Mouse (Mus musculus) heart, embryonic 14.5 days (tissue): ENCODE data around the gene Npl. TPM values are rescaled to one million over a fixed set of nuclear protein-coding genes. Genes with fewer than 3 reads are reported as not detected.

Experiments used
- ATAC-seq: fragments of 200-750 bp; cut with Nextera tagmentation; 2 replicates; pipeline ENCODE4 v1.8.0; 2017; ENCODE audit warnings: low read depth, moderate TSS enrichment; ENCODE audit not compliant: insufficient number of reproducible peaks, insufficient read depth, low FRiP score
- H3K27ac ChIP-seq, 2 experiments: fragments of 200-500 bp in 1 of 2; fragments of 300-500 bp in 1 of 2; sonication (generic) in 1 of 2; replicated peaks in 1 of 2; 2 replicates each; pipeline ENCODE4 v1.5.1; 2012 to 2014; ENCODE audit warnings: low read depth in 2 of 2, low read length in 2 of 2, control low read depth in 1 of 2, mild to moderate bottlenecking in 1 of 2, mixed read lengths in 1 of 2; ENCODE audit not compliant: control insufficient read depth in 1 of 2, insufficient read depth in 1 of 2
- H3K27me3 ChIP-seq: fragments of 300-500 bp; sonication (generic); 2 replicates; pipeline ENCODE4 v1.6.1; 2014; ENCODE audit warnings: mild to moderate bottlenecking, low read length, control low read depth; ENCODE audit not compliant: control insufficient read depth, insufficient read depth
- H3K36me3 ChIP-seq: fragments of 300-500 bp; sonication (generic); 2 replicates; pipeline ENCODE4 v1.6.1; 2014; ENCODE audit warnings: mild to moderate bottlenecking, control low read depth, low read length, mixed read lengths; ENCODE audit not compliant: control insufficient read depth, insufficient read depth
- H3K4me1 ChIP-seq, 2 experiments: fragments of 200-500 bp in 1 of 2; fragments of 300-500 bp in 1 of 2; sonication (generic) in 1 of 2; 2 replicates each; pipeline ENCODE4 v1.6.1; 2012 to 2014; ENCODE audit warnings: low read length in 2 of 2, control low read depth in 1 of 2, mixed read lengths in 1 of 2; ENCODE audit not compliant: control insufficient read depth in 2 of 2, insufficient read depth in 2 of 2
- H3K4me2 ChIP-seq: fragments of 300-500 bp; sonication (generic); 2 replicates; pipeline ENCODE4 v1.6.1; 2014; ENCODE audit warnings: mild to moderate bottlenecking, low read length
- H3K4me3 ChIP-seq, 2 experiments: fragments of 200-500 bp in 1 of 2; fragments of 300-500 bp in 1 of 2; sonication (generic) in 1 of 2; 2 replicates each; pipeline ENCODE4 v1.5.1; 2012 to 2014; ENCODE audit warnings: low read length in 2 of 2, mild to moderate bottlenecking in 2 of 2, control low read depth in 1 of 2, low read depth in 1 of 2, moderate library complexity in 1 of 2; ENCODE audit not compliant: control insufficient read depth in 1 of 2, insufficient read depth in 1 of 2
- H3K9ac ChIP-seq: fragments of 300-500 bp; sonication (generic); 2 replicates; pipeline ENCODE4 v1.6.1; 2014; ENCODE audit warnings: mild to moderate bottlenecking, low read length
- H3K9me3 ChIP-seq: fragments of 300-500 bp; sonication (generic); 2 replicates; pipeline ENCODE4 v1.6.1; 2016; ENCODE audit warnings: low read length, control low read depth; ENCODE audit not compliant: control insufficient read depth
- WGBS: fragments of 180-500 bp; shearing (Covaris S2); extraction: QIAGEN DNeasy Blood & Tissue Kit; methylation state at CpG from one replicate; pipeline ENCODE4 v1.1.7; 2014; 5-methylcytosine and 5-hydroxymethylcytosine counted together
- polyA plus RNA-seq: library from polyadenylated mRNA; unstranded; fragments of >200 nt; fragmentation: Nextera tagmentation; extraction: Ambion mirVana; gene quantifications from 2 replicates; pipeline ENCODE4 v1.2.1, GENCODE M21; 2014

Gene Npl
- polyA plus RNA-seq, 1 experiment from 2014 or later: 6.8 TPM

DNA sequence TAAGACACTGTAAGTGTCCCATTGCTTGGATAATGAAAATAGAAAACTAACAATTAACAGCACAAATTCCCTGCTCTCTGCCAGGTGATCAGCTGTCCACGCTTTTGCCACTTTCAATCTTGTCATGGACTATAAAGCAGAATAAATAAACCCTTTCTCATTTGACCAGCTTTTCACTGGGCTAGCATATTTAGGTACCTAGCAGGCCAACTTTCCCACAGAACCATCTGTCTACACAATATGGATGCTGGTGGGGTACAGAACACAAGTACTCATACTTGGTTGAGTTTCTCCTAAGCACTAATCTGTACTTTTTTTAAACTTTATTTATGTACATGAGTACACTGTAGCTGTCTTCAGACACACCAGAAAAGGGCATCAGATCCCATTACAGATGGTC lies 70.5 kb downstream of the Npl start:
- Histone ChIP-seq H3K4me1 (no peaks in the 10 kb centered on the region), H3K36me3 (peaks cover 84% of the 10 kb centered on the region), H3K27me3 (no peaks in the 10 kb centered on the region), H3K4me3 (no peak overlapping the region), H3K9me3 (no peaks in the 10 kb centered on the region), H3K27ac (no peak overlapping the region), H3K9ac (no peak overlapping the region), H3K4me2 (no peak overlapping the region)
- no peak for ATAC-seq
- WGBS: 93% methylated on average over 1 of the region's 1 CpGs

DNA sequence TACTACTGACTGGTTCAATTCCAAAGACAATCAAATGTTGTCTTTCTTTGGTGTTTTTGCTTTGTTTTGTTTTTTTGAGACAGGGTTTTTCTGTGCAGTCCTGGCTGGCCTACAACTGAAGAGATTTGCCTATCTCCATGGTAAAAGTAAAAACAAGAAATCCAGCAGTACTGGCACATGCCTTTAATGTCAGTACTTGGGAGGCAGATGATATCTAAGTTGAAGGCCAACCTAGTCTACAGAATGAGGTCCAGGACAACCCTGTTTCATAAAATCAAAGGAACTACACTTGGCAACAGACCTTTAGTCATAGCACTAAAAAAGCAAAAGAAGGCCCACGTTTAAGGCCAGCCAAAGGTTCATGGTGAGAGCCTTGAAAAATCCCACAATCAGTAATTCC lies 88.0 kb downstream of the Npl start:
- Histone ChIP-seq H3K4me3 (no peak overlapping the region), H3K4me2 (no peak overlapping the region), H3K9ac (no peak overlapping the region), H3K4me1 (no peaks in the 10 kb centered on the region), H3K27ac (no peak overlapping the region), H3K9me3 (no peaks in the 10 kb centered on the region), H3K27me3 (no peaks in the 10 kb centered on the region), H3K36me3 (peaks cover 99% of the 10 kb centered on the region)
- ATAC-seq: no peak
- 80% methylated on average over 1 of the region's 1 CpGs for WGBS

- H3K9ac ChIP-seq: no peak overlapping the region
- H3K36me3 ChIP-seq: peaks cover 84% of the 10 kb centered on the region
- no peak overlapping the region for H3K4me2 ChIP-seq
- H3K27ac ChIP-seq: no peak overlapping the region
- no peak overlapping the region for H3K4me3 ChIP-seq
- 88% methylated on average over 5 of the region's 5 CpGs for WGBS
- H3K9me3 ChIP-seq: no peaks in the 10 kb centered on the region
- no peaks in the 10 kb centered on the region for H3K4me1 ChIP-seq
- ATAC-seq: no peak
- H3K27me3 ChIP-seq: no peaks in the 10 kb centered on the region
Measured at GRCm38 (mm10) chr1:153456137-153456536, 93.7 kb downstream of the Npl start.

DNA sequence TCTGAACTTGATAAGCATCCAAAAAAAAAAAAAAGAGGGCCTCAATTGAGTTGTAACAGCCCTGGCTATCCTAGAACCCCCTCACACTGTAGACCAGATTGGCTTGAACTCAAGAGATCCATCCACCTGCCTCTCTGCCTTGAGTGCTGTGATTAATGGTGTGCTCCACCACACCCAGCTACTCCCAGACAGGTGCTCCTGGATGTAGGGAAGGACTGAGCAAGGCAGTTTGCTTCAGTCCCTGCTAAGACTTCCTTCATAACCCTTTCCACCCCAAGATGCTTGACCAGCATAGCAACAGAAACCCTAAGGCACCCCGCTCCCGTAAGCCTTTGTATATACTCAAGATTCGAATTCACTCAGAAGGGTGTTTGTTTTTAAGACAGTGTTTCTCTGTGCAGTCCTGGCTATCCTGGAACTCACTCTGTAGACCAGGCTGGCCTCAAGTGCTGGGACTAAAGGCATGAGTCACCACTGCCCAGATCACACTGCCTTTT lies 96.7 kb downstream of the Npl start:
- Histone ChIP-seq H3K36me3 (peaks cover 62% of the 10 kb centered on the region), H3K4me2 (no peak overlapping the region), H3K9me3 (no peaks in the 10 kb centered on the region), H3K4me1 (no peaks in the 10 kb centered on the region), H3K4me3 (no peak overlapping the region), H3K9ac (no peak overlapping the region), H3K27ac (no peak overlapping the region), H3K27me3 (no peaks in the 10 kb centered on the region)
- no peak for ATAC-seq
- 87% methylated on average over 3 of the region's 3 CpGs for WGBS

Other genes starting within 250 kb of the Npl start
- 133 and 138 TPM in 2 replicates for gene Lamc1, start 217.3 kb downstream of the Npl start, polyA plus RNA-seq
- 0.40 and 0.47 TPM in 2 replicates for gene Shcbp1l, start 124.9 kb downstream of the Npl start, polyA plus RNA-seq
- 17.9 and 18.8 TPM in 2 replicates for gene Dhx9, start 62.4 kb downstream of the Npl start, polyA plus RNA-seq
- 0.08 and 0.58 TPM in 2 replicates for gene Rgs8, start 103.0 kb upstream of the Npl start, polyA plus RNA-seq
- gene Rgs16, start 190.3 kb upstream of the Npl start, polyA plus RNA-seq: 1.8 and 2.2 TPM in 2 replicates
- 24.3 and 26.7 TPM in 2 replicates for gene Rnasel, start 199.4 kb upstream of the Npl start, polyA plus RNA-seq